Mouse (Mus musculus): ENCODE results near the gene Gga3. TPM values are rescaled to one million over a fixed set of nuclear protein-coding genes. Genes with fewer than 3 reads are reported as not detected.

Gene Gga3
- total and polyA plus RNA-seq, 3 experiments: 7.7 to 39.8 (median 18.7) TPM

- Histone ChIP-seq H3K9me3 (replicated peaks; ENCODE audit: low read length) (no peaks in the 10 kb centered on the region), H3K9ac (ENCODE audit: insufficient read depth, low read depth) (peak overlapping the region; percentile 97), H3K4me1 (ENCODE audit: control insufficient read depth in 1 of 2, insufficient read depth in 2 of 2) (peaks cover 34 to 74% of the 10 kb centered on the region in 2 experiments), H3K36me3 (replicated peaks in 1 of 2; ENCODE audit: control insufficient read depth in 1 of 2, insufficient read depth in 1 of 2, low read length in 1 of 2) (peaks cover 50 to 71% of the 10 kb centered on the region in 2 experiments), H3K4me2 (ENCODE audit: insufficient read depth, low read depth, poor library complexity, severe bottlenecking) (peak overlapping the region; percentile 87; the same call in 1 of the 2 replicates), H3K27ac (ENCODE audit: insufficient read depth, low read depth) (peak overlapping the region; percentile 82), H3K79me2 (replicated peaks; ENCODE audit: control insufficient read depth, extremely low read depth, insufficient read depth, poor library complexity, severe bottlenecking) (peaks cover 81% of the 10 kb centered on the region), H3K27me3 (replicated peaks) (no peaks in the 10 kb centered on the region), H3K4me3 (replicated peaks in 1 of 3; ENCODE audit: low read depth in 2 of 3, low read length in 2 of 3, poor library complexity in 1 of 3) (peak overlapping the region; percentile 81 to 93 (median 84))
- dilution Hi-C loops (cut with MboI; ENCODE audit: extremely low pct_ligation_motif_present, extremely low pct_unique_long_range_greater_than_20kb, low sequenced_read_pairs) (no loop called here), in situ Hi-C loops (cut with MboI; ENCODE audit: low pct_ligation_motif_present, low pct_unique_long_range_greater_than_20kb, low sequenced_read_pairs) (loop anchor here (25.0 kb wide), 1 partner anchor 408 kb away; the partner anchor contains the start of gene Galk1)
- peak; percentile 2; the same call in 1 of the 2 replicates for TF ChIP-seq UBTF (IDR thresholded peaks at IDR 0.05; ENCODE audit: low read depth, low read length)
- TF ChIP-seq SIN3A (IDR thresholded peaks at IDR 0.05; ENCODE audit: low read length): peak; percentile 12; the same call in 1 of the 2 replicates
- no peak for TF ChIP-seq ELF1 (IDR thresholded peaks at IDR 0.05; ENCODE audit: low read depth, low read length)
- no peak for DNase-seq (ENCODE audit: extremely low read depth)
These were observed 449 bp upstream of the Gga3 start for GRCm38 (mm10) chr11:115604304-115604696.

- DNase-seq (ENCODE audit: extremely low read depth): no peak
- in situ Hi-C loops (cut with MboI; ENCODE audit: low pct_ligation_motif_present, low pct_unique_long_range_greater_than_20kb, low sequenced_read_pairs): loop anchor here (25.0 kb wide), 1 partner anchor 409 kb away; the partner anchor contains the start of gene Galk1
- Histone ChIP-seq H3K27ac (ENCODE audit: insufficient read depth, low read depth) (peak overlapping the region; percentile 82), H3K36me3 (replicated peaks in 1 of 2; ENCODE audit: control insufficient read depth in 1 of 2, insufficient read depth in 1 of 2, low read length in 1 of 2) (peaks cover 41 to 68% of the 10 kb centered on the region in 2 experiments), H3K4me2 (ENCODE audit: insufficient read depth, low read depth, poor library complexity, severe bottlenecking) (peak overlapping the region; percentile 47; the same call in 1 of the 2 replicates), H3K9ac (ENCODE audit: insufficient read depth, low read depth) (peak overlapping the region; percentile 97), H3K27me3 (replicated peaks) (no peaks in the 10 kb centered on the region), H3K4me3 (replicated peaks in 1 of 3; ENCODE audit: low read depth in 2 of 3, low read length in 2 of 3, poor library complexity in 1 of 3) (peak overlapping the region; percentile 81 to 93 (median 84)), H3K9me3 (replicated peaks; ENCODE audit: low read length) (no peaks in the 10 kb centered on the region), H3K4me1 (ENCODE audit: control insufficient read depth in 1 of 2, insufficient read depth in 2 of 2) (peaks cover 22 to 62% of the 10 kb centered on the region in 2 experiments), H3K79me2 (replicated peaks; ENCODE audit: control insufficient read depth, extremely low read depth, insufficient read depth, poor library complexity, severe bottlenecking) (peaks cover 93% of the 10 kb centered on the region)
- dilution Hi-C loops (cut with MboI; ENCODE audit: extremely low pct_ligation_motif_present, extremely low pct_unique_long_range_greater_than_20kb, low sequenced_read_pairs): no loop called here
- peak; percentile 26; the same call in 1 of the 2 replicates for TF ChIP-seq SIN3A (IDR thresholded peaks at IDR 0.05; ENCODE audit: low read length)
- no peak for TF ChIP-seq MXI1 (IDR thresholded peaks at IDR 0.05; ENCODE audit: low read depth, low read length)
- 0 out of 2 replicates have a peak, but pooled peaks have one; percentile 8 for TF ChIP-seq IRF4 (IDR thresholded peaks at IDR 0.05; ENCODE audit: low read depth, low read length)
- no peak for TF ChIP-seq USF1 (IDR thresholded peaks at IDR 0.05; ENCODE audit: low read depth, low read length)
- TF ChIP-seq EP300 (IDR thresholded peaks at IDR 0.05; ENCODE audit: low read length): no peak
These were observed 749 bp downstream of the Gga3 start for GRCm38 (mm10) chr11:115603128-115603475.

- DNase-seq (ENCODE audit: extremely low read depth): no peak
- Histone ChIP-seq H3K36me3 (replicated peaks in 1 of 2; ENCODE audit: control insufficient read depth in 1 of 2, insufficient read depth in 1 of 2, low read length in 1 of 2) (peaks cover 33 to 66% of the 10 kb centered on the region in 2 experiments), H3K4me1 (ENCODE audit: control insufficient read depth in 1 of 2, insufficient read depth in 2 of 2) (peaks cover 18 to 42% of the 10 kb centered on the region in 2 experiments), H3K27me3 (replicated peaks) (no peaks in the 10 kb centered on the region), H3K9ac (ENCODE audit: insufficient read depth, low read depth) (no peak overlapping the region), H3K79me2 (replicated peaks; ENCODE audit: control insufficient read depth, extremely low read depth, insufficient read depth, poor library complexity, severe bottlenecking) (peaks cover 92% of the 10 kb centered on the region), H3K4me2 (ENCODE audit: insufficient read depth, low read depth, poor library complexity, severe bottlenecking) (no peak overlapping the region), H3K4me3 (replicated peaks in 1 of 3; ENCODE audit: low read depth in 2 of 3, low read length in 2 of 3, poor library complexity in 1 of 3) (no peak overlapping the region), H3K9me3 (replicated peaks; ENCODE audit: low read length) (no peaks in the 10 kb centered on the region), H3K27ac (ENCODE audit: insufficient read depth, low read depth) (no peak overlapping the region)
- in situ Hi-C loops (cut with MboI; ENCODE audit: low pct_ligation_motif_present, low pct_unique_long_range_greater_than_20kb, low sequenced_read_pairs) (loop anchor here (25.0 kb wide), 1 partner anchor 411 kb away; the partner anchor contains the start of gene Galk1), dilution Hi-C loops (cut with MboI; ENCODE audit: extremely low pct_ligation_motif_present, extremely low pct_unique_long_range_greater_than_20kb, low sequenced_read_pairs) (no loop called here)
- TF ChIP-seq ZNF384 (IDR thresholded peaks at IDR 0.05; ENCODE audit: low read depth, low read length) (peak; percentile 42; the same call in 1 of the 2 replicates), POLR2A (IDR thresholded peaks at IDR 0.05; ENCODE audit: low read depth, low read length) (no peak)
These were observed 2.7 kb downstream of the Gga3 start for GRCm38 (mm10) chr11:115601174-115601573.
